Mouse (Mus musculus): Measurements from ENCODE around the gene Zfp59. TPM values are rescaled to one million over a fixed set of nuclear protein-coding genes. Genes with fewer than 3 reads are reported as not detected.

The Zfp59 gene
- 0.02 and 0.05 TPM in 2 replicates for polyA plus RNA-seq (2012; rRNA removed)

GRCm38 (mm10) chr7:27838323-27839249 lies at the start of gene Zfp59:
Gene Zfp59, plus strand, starts transcription at chr7:27838607.

GRCm38 (mm10) chr7:27806896-27807295 lies 31.5 kb upstream of the Zfp59 start, which contains the start of gene Zfp626:
Gene Zfp626, plus strand, starts transcription at chr7:27807196.

GRCm38 (mm10) chr7:27857227-27857626 lies 18.8 kb downstream of the Zfp59 start, which contains the start of gene Zfp607a:
Gene Zfp607a, plus strand, starts transcription at chr7:27857527.

Other genes with a start within 250 kb of the Zfp59 start
- 27.8 and 30.4 TPM in 2 replicates for gene Akt2, start 247.1 kb upstream of the Zfp59 start, polyA plus RNA-seq (2012; rRNA removed)
- gene Ttc9b, start 184.7 kb upstream of the Zfp59 start, polyA plus RNA-seq (2012; rRNA removed) = 0.04 and 0.30 TPM in 2 replicates
- gene Map3k10, start 164.0 kb upstream of the Zfp59 start, polyA plus RNA-seq (2012; rRNA removed) = 11.8 and 20.9 TPM in 2 replicates
- gene Zfp607b, start 149.3 kb upstream of the Zfp59 start, polyA plus RNA-seq (2012; rRNA removed) = 0.47 TPM in 1 of 2 replicates, not detected in the other
- 0.09 and 0.19 TPM in 2 replicates for gene Zfp60, start 107.2 kb upstream of the Zfp59 start, polyA plus RNA-seq (2012; rRNA removed)
- 0.08 and 0.10 TPM in 2 replicates for gene Zfp626, start 31.4 kb upstream of the Zfp59 start, polyA plus RNA-seq (2012; rRNA removed)
- 0.09 and 0.11 TPM in 2 replicates for gene Zfp607a, start 18.9 kb downstream of the Zfp59 start, polyA plus RNA-seq (2012; rRNA removed)
- gene Zfp974, start 90.9 kb downstream of the Zfp59 start, polyA plus RNA-seq (2012; rRNA removed) = 0.01 and 0.31 TPM in 2 replicates
- gene Zfp780b, start 140.6 kb downstream of the Zfp59 start, polyA plus RNA-seq (2012; rRNA removed) = 0.11 and 0.30 TPM in 2 replicates
- 0.02 and 0.08 TPM in 2 replicates for gene Zfp850, start 175.5 kb downstream of the Zfp59 start, polyA plus RNA-seq (2012; rRNA removed)
- 43.1 and 46.4 TPM in 2 replicates for gene Psmc4, start 211.5 kb downstream of the Zfp59 start, polyA plus RNA-seq (2012; rRNA removed)
- 108 and 143 TPM in 2 replicates for gene Fcgbp, start 232.6 kb downstream of the Zfp59 start, polyA plus RNA-seq (2012; rRNA removed)

All from stomach, adult 2 months (tissue).